Mouse (Mus musculus): ENCODE measurements at regions not wholly inside any gene's neighbourhood (a gene's known extent, or its start where the extent isn't known, plus 50 kb on each side); places are given as distances from the start of the nearest gene placed in this dataset.

- Histone ChIP-seq H3K36me3 (replicated peaks) (no peaks in the 10 kb centered on the region), H3K9me3 (replicated peaks) (no peaks in the 10 kb centered on the region), H3K27me3 (ENCODE audit: insufficient read depth, low read length) (peaks cover 20% of the 10 kb centered on the region), H3K4me1 (ENCODE audit: insufficient read depth, low read depth, low read length) (peaks cover 24% of the 10 kb centered on the region), H3K4me3 (ENCODE audit: low read depth, low read length) (no peak overlapping the region)
- no peak for TF ChIP-seq GATA1 (IDR thresholded peaks at IDR 0.05; ENCODE audit: borderline replicate concordance, low read length)
- TF ChIP-seq TAL1 (conservative IDR thresholded peaks at IDR 0.05; ENCODE audit: low read depth, low read length): no peak
- no peak for TF ChIP-seq POLR2AphosphoS5 (IDR thresholded peaks at IDR 0.05; ENCODE audit: insufficient replicate concordance, low read depth, low read length)
- TF ChIP-seq GATA2 (IDR thresholded peaks at IDR 0.05; ENCODE audit: borderline replicate concordance, low read depth, low read length): no peak
- TF ChIP-seq CTCF (IDR thresholded peaks at IDR 0.05; ENCODE audit: low read depth, low read length): no peak
- ATAC-seq (ENCODE audit: extremely low read depth, insufficient number of reproducible peaks, low FRiP score, poor library complexity, severe bottlenecking) (no peak), DNase-seq (ENCODE audit: low spot score) (no peak)
These were observed 111.2 kb upstream of the Parp11 start for GRCm38 (mm10) chr6:127335462-127335886.

GRCm38 (mm10) chr6:127335996-127336660 lies 110.5 kb upstream of the Parp11 start:
- Histone ChIP-seq H3K9me3 (replicated peaks) (no peaks in the 10 kb centered on the region), H3K27me3 (ENCODE audit: insufficient read depth, low read length) (peaks cover 18% of the 10 kb centered on the region), H3K4me1 (ENCODE audit: insufficient read depth, low read depth, low read length) (peaks cover 18% of the 10 kb centered on the region), H3K36me3 (replicated peaks) (no peaks in the 10 kb centered on the region), H3K4me3 (ENCODE audit: low read depth, low read length) (no peak overlapping the region)
- DNase-seq (ENCODE audit: low spot score) (no peak), ATAC-seq (ENCODE audit: extremely low read depth, insufficient number of reproducible peaks, low FRiP score, poor library complexity, severe bottlenecking) (no peak)
- TF ChIP-seq GATA1 (IDR thresholded peaks at IDR 0.05; ENCODE audit: borderline replicate concordance, low read length) (no peak), POLR2AphosphoS5 (IDR thresholded peaks at IDR 0.05; ENCODE audit: insufficient replicate concordance, low read depth, low read length) (no peak), CTCF (IDR thresholded peaks at IDR 0.05; ENCODE audit: low read depth, low read length) (no peak), GATA2 (IDR thresholded peaks at IDR 0.05; ENCODE audit: borderline replicate concordance, low read depth, low read length) (no peak), TAL1 (conservative IDR thresholded peaks at IDR 0.05; ENCODE audit: low read depth, low read length) (no peak)

- no peak for TF ChIP-seq TAL1 (conservative IDR thresholded peaks at IDR 0.05; ENCODE audit: low read depth, low read length)
- no peak for TF ChIP-seq GATA2 (IDR thresholded peaks at IDR 0.05; ENCODE audit: borderline replicate concordance, low read depth, low read length)
- no peak for TF ChIP-seq POLR2AphosphoS5 (IDR thresholded peaks at IDR 0.05; ENCODE audit: insufficient replicate concordance, low read depth, low read length)
- no peak for TF ChIP-seq GATA1 (IDR thresholded peaks at IDR 0.05; ENCODE audit: borderline replicate concordance, low read length)
- no peak for TF ChIP-seq CTCF (IDR thresholded peaks at IDR 0.05; ENCODE audit: low read depth, low read length)
- peaks cover 16% of the 10 kb centered on the region for H3K4me1 ChIP-seq (ENCODE audit: insufficient read depth, low read depth, low read length)
- DNase-seq (ENCODE audit: low spot score) (no peak), ATAC-seq (ENCODE audit: extremely low read depth, insufficient number of reproducible peaks, low FRiP score, poor library complexity, severe bottlenecking) (no peak)
- no peak overlapping the region for H3K4me3 ChIP-seq (ENCODE audit: low read depth, low read length)
- no peaks in the 10 kb centered on the region for H3K36me3 ChIP-seq (replicated peaks)
- peaks cover 20% of the 10 kb centered on the region for H3K27me3 ChIP-seq (ENCODE audit: insufficient read depth, low read length)
- no peaks in the 10 kb centered on the region for H3K9me3 ChIP-seq (replicated peaks)
These were observed 109.8 kb upstream of the Parp11 start for GRCm38 (mm10) chr6:127336681-127337397.

- no peak overlapping the region for H3K4me3 ChIP-seq (ENCODE audit: low read depth, low read length)
- no peak for TF ChIP-seq GATA2 (IDR thresholded peaks at IDR 0.05; ENCODE audit: borderline replicate concordance, low read depth, low read length)
- TF ChIP-seq TAL1 (conservative IDR thresholded peaks at IDR 0.05; ENCODE audit: low read depth, low read length): no peak
- H3K9me3 ChIP-seq (replicated peaks): no peaks in the 10 kb centered on the region
- no peaks in the 10 kb centered on the region for H3K36me3 ChIP-seq (replicated peaks)
- peaks cover 20% of the 10 kb centered on the region for H3K27me3 ChIP-seq (ENCODE audit: insufficient read depth, low read length)
- ATAC-seq (ENCODE audit: extremely low read depth, insufficient number of reproducible peaks, low FRiP score, poor library complexity, severe bottlenecking): no peak
- H3K4me1 ChIP-seq (ENCODE audit: insufficient read depth, low read depth, low read length): peaks cover 16% of the 10 kb centered on the region
- no peak for DNase-seq (ENCODE audit: low spot score)
These were observed 109.2 kb upstream of the Parp11 start for GRCm38 (mm10) chr6:127337398-127337871.

GRCm38 (mm10) chr6:127338412-127338811 lies 108.2 kb upstream of the Parp11 start:
- Histone ChIP-seq H3K9me3 (replicated peaks) (no peaks in the 10 kb centered on the region), H3K36me3 (replicated peaks) (no peaks in the 10 kb centered on the region), H3K4me1 (ENCODE audit: insufficient read depth, low read depth, low read length) (peaks cover 16% of the 10 kb centered on the region), H3K27me3 (ENCODE audit: insufficient read depth, low read length) (peaks cover 23% of the 10 kb centered on the region), H3K4me3 (ENCODE audit: low read depth, low read length) (no peak overlapping the region)
- ATAC-seq (ENCODE audit: extremely low read depth, insufficient number of reproducible peaks, low FRiP score, poor library complexity, severe bottlenecking) (no peak), DNase-seq (ENCODE audit: low spot score) (no peak)
- TF ChIP-seq POLR2AphosphoS5 (IDR thresholded peaks at IDR 0.05; ENCODE audit: insufficient replicate concordance, low read depth, low read length): no peak
- no peak for TF ChIP-seq TAL1 (conservative IDR thresholded peaks at IDR 0.05; ENCODE audit: low read depth, low read length)
- TF ChIP-seq CTCF (IDR thresholded peaks at IDR 0.05; ENCODE audit: low read depth, low read length): no peak
- no peak for TF ChIP-seq GATA2 (IDR thresholded peaks at IDR 0.05; ENCODE audit: borderline replicate concordance, low read depth, low read length)
- no peak for TF ChIP-seq GATA1 (IDR thresholded peaks at IDR 0.05; ENCODE audit: borderline replicate concordance, low read length)

GRCm38 (mm10) chr6:127341604-127342003 lies 105.0 kb upstream of the Parp11 start:
- H3K4me3 ChIP-seq (ENCODE audit: low read depth, low read length): no peak overlapping the region
- H3K36me3 ChIP-seq (replicated peaks): no peaks in the 10 kb centered on the region
- no peak for DNase-seq (ENCODE audit: low spot score)
- TF ChIP-seq GATA2 (IDR thresholded peaks at IDR 0.05; ENCODE audit: borderline replicate concordance, low read depth, low read length) (no peak), TAL1 (conservative IDR thresholded peaks at IDR 0.05; ENCODE audit: low read depth, low read length) (no peak), CTCF (IDR thresholded peaks at IDR 0.05; ENCODE audit: low read depth, low read length) (no peak), POLR2AphosphoS5 (IDR thresholded peaks at IDR 0.05; ENCODE audit: insufficient replicate concordance, low read depth, low read length) (no peak), GATA1 (IDR thresholded peaks at IDR 0.05; ENCODE audit: borderline replicate concordance, low read length) (no peak)
- ATAC-seq (ENCODE audit: extremely low read depth, insufficient number of reproducible peaks, low FRiP score, poor library complexity, severe bottlenecking): no peak
- no peaks in the 10 kb centered on the region for H3K9me3 ChIP-seq (replicated peaks)
- peaks cover 5% of the 10 kb centered on the region; the same call in 1 of the 2 replicates for H3K4me1 ChIP-seq (ENCODE audit: insufficient read depth, low read depth, low read length)
- peaks cover 24% of the 10 kb centered on the region for H3K27me3 ChIP-seq (ENCODE audit: insufficient read depth, low read length)
